Mouse (Mus musculus): ENCODE measurements around the gene Plau. TPM values are rescaled to one million over a fixed set of nuclear protein-coding genes. Genes with fewer than 3 reads are reported as not detected.

Plau gene
- total and polyA plus RNA-seq, 2 experiments from 2014 or later, result 0.39 to 1.4 TPM

DNA sequence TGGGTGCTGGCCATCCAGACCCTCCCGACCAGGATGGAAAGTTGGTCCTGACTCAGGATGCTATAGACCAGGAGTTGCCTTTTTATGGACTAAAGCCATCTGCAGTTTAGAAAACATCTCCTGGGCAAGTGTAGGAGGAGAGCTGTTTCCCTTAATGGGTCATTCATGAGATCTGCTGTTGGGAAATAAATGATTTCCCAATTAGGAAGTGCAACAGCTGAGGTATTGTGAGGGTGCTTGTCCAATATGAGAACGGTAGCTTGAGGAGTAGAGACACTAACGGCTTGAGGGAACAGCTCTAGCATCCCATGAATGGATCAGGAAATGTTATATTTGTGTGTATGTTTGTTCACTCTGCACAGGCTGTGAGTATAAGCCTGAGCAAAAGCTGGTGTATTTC is 6.2 kb downstream of the Plau start:
- 74% methylated on average over 3 of the region's 3 CpGs for WGBS
- no peak for DNase-seq (ENCODE audit: low spot score)

DNA sequence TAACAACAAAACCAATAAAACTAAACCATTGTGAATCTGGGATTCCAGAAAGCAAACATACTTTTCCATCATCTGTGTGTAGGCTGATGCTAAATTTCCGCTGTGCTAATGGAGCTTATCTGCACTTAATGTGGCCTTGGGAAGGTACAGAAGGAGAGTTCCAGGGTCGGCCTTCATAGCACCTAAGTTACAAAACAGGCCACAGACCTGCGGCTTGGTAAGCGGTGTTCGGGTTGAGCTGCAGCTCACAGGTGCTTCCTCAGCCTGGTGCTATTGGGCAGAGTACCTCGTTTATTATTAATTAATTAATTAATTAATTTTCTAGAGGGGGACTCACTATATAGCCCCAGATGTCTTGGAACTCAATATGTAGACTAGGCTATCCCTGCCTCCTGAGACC is 7.7 kb downstream of the Plau start:
- no peak overlapping the region for H3K27ac ChIP-seq
- DNase-seq (ENCODE audit: low spot score) (no peak), ATAC-seq (no peak)
- no peaks in the 10 kb centered on the region for H3K36me3 ChIP-seq (ENCODE audit: insufficient read depth, low read length)
- no peak for TF ChIP-seq CTCF (IDR thresholded peaks at IDR 0.05; ENCODE audit: low read depth)
- no peak overlapping the region for H3K4me2 ChIP-seq (ENCODE audit: low read depth, low read length)
- H3K27me3 ChIP-seq (ENCODE audit: insufficient read depth, low read length), result no peaks in the 10 kb centered on the region
- WGBS, result 93% methylated on average over 6 of the region's 6 CpGs
- no peaks in the 10 kb centered on the region for H3K9me3 ChIP-seq (ENCODE audit: low read length)
- no peak overlapping the region for H3K4me3 ChIP-seq (ENCODE audit: low read length)
- no peaks in the 10 kb centered on the region for H3K4me1 ChIP-seq (ENCODE audit: insufficient read depth, low read length)
- no peak overlapping the region for H3K9ac ChIP-seq (replicated peaks; ENCODE audit: low read length)

More for the DNA sequence above, 6.2 kb downstream of the Plau start:
- ATAC-seq, result no peak
- H3K36me3 ChIP-seq (ENCODE audit: insufficient read depth, low read length), result no peaks in the 10 kb centered on the region
- H3K27ac ChIP-seq, result no peak overlapping the region
- no peaks in the 10 kb centered on the region for H3K4me1 ChIP-seq (ENCODE audit: insufficient read depth, low read length)
- no peaks in the 10 kb centered on the region for H3K27me3 ChIP-seq (ENCODE audit: insufficient read depth, low read length)
- TF ChIP-seq CTCF (IDR thresholded peaks at IDR 0.05; ENCODE audit: low read depth), result no peak
- no peaks in the 10 kb centered on the region for H3K9me3 ChIP-seq (ENCODE audit: low read length)
- no peak overlapping the region for H3K4me3 ChIP-seq (ENCODE audit: low read length)
- no peak overlapping the region for H3K9ac ChIP-seq (replicated peaks; ENCODE audit: low read length)
- no peak overlapping the region for H3K4me2 ChIP-seq (ENCODE audit: low read depth, low read length)

DNA sequence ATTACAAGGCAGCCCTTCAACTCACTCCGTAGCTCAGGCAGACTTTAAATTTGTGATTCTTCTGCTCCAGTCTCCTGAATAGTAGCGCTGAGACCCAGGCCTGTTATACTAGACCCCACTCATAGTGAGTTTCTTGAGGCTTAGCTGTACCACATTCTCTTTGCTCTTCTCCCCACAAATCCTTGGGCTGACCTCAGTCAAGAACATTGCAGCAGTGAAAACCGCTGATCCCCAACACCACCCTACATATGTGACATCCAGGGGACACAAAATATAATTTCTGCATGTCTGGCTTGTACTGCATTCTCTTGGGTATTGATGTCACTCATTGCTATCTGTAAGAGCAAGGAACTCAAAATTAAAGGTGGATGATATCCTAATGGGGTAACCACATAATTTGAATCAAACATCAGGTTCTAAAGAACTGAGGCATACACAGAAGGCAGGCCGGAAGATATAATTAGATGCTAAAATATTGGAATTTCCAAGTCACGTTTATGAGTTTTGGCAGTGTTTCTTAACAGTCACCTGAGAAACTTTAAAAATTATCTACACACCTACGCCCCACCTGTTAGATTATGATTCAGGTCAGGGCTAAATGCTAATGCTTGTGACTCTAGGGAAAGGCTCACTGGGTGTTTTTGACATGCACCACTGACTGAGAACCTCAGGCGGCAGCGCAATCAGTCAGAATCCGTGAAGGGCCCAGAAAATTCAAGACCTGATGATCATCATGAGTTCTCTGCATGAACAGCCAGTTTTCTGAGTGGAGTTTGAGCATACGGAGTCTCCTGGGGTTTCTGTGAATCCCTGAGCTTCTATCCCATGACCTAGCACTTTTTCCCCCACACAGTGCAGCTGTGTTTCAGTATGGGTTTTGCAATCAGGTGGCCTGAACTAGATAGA is 8.5 kb downstream of the Plau start:
- H3K27ac ChIP-seq, result no peak overlapping the region
- no peak overlapping the region for H3K4me2 ChIP-seq (ENCODE audit: low read depth, low read length)
- H3K9me3 ChIP-seq (ENCODE audit: low read length), result no peaks in the 10 kb centered on the region
- no peak for ATAC-seq
- H3K9ac ChIP-seq (replicated peaks; ENCODE audit: low read length), result no peak overlapping the region
- WGBS, result 87% methylated on average over 10 of the region's 10 CpGs
- no peaks in the 10 kb centered on the region for H3K27me3 ChIP-seq (ENCODE audit: insufficient read depth, low read length)
- H3K36me3 ChIP-seq (ENCODE audit: insufficient read depth, low read length), result no peaks in the 10 kb centered on the region
- H3K4me1 ChIP-seq (ENCODE audit: insufficient read depth, low read length), result no peaks in the 10 kb centered on the region
- H3K4me3 ChIP-seq (ENCODE audit: low read length), result no peak overlapping the region
- DNase-seq (ENCODE audit: low spot score), result no peak
- no peak for TF ChIP-seq CTCF (IDR thresholded peaks at IDR 0.05; ENCODE audit: low read depth)

DNA sequence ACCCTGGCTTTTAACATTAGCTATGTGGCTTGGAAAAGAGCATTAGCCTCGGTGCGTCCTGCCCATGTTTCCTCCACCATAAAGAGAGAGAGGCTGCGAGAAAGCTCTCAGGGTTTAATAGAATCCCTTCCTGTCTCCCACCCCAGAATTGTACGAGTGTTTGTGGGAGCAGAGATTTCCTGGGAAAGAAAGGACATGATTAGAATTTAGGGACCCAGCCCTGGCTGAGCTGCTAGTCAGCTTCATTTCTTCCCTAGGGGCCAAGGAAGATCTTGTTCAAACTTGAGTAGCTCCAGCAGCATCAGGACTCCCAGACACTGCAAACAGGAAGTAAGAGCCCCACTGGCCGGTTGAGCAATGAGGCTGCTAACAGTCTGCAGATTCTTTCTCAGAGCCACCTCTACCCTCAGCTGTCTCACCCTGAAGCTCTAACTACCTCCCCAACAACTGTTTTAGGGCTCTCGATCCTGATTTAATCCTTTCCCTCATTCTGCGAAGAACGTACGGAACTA is 9.2 kb downstream of the Plau start:
- Histone ChIP-seq H3K36me3 (ENCODE audit: insufficient read depth, low read length) (no peaks in the 10 kb centered on the region), H3K27ac (no peak overlapping the region), H3K27me3 (ENCODE audit: insufficient read depth, low read length) (no peaks in the 10 kb centered on the region), H3K9ac (replicated peaks; ENCODE audit: low read length) (no peak overlapping the region), H3K4me2 (ENCODE audit: low read depth, low read length) (no peak overlapping the region), H3K9me3 (ENCODE audit: low read length) (no peaks in the 10 kb centered on the region), H3K4me3 (ENCODE audit: low read length) (no peak overlapping the region), H3K4me1 (ENCODE audit: insufficient read depth, low read length) (no peaks in the 10 kb centered on the region)
- 78% methylated on average over 9 of the region's 9 CpGs for WGBS
- ATAC-seq (no peak), DNase-seq (ENCODE audit: low spot score) (no peak)
- no peak for TF ChIP-seq CTCF (IDR thresholded peaks at IDR 0.05; ENCODE audit: low read depth)

DNA sequence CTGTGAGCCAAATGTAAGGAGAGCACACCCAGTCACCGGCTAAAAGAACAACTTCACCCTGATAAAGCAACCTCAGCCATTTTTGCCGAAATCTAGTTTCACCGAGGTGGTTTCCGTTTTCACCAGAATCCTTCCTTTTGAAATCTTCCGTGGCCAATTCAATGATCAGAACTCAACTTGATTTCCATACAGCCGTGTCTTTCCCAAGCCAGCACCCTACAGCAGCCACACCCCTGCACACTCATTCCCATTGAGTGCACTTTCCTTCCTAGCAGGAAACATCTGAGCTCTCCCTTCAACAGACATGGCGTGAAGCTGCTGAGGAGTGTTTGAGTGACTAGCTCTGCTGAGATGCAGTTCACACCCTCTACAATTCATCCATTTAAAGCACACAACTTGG is 9.8 kb downstream of the Plau start:
- no peaks in the 10 kb centered on the region for H3K36me3 ChIP-seq (ENCODE audit: insufficient read depth, low read length)
- H3K9ac ChIP-seq (replicated peaks; ENCODE audit: low read length), result no peak overlapping the region
- DNase-seq (ENCODE audit: low spot score), result no peak
- H3K4me3 ChIP-seq (ENCODE audit: low read length), result no peak overlapping the region
- H3K9me3 ChIP-seq (ENCODE audit: low read length), result no peaks in the 10 kb centered on the region
- H3K4me1 ChIP-seq (ENCODE audit: insufficient read depth, low read length), result no peaks in the 10 kb centered on the region
- ATAC-seq, result no peak
- no peak overlapping the region for H3K27ac ChIP-seq
- no peak for TF ChIP-seq CTCF (IDR thresholded peaks at IDR 0.05; ENCODE audit: low read depth)
- no peak overlapping the region for H3K4me2 ChIP-seq (ENCODE audit: low read depth, low read length)
- no peaks in the 10 kb centered on the region for H3K27me3 ChIP-seq (ENCODE audit: insufficient read depth, low read length)
- WGBS, result 79% methylated on average over 7 of the region's 7 CpGs

DNA sequence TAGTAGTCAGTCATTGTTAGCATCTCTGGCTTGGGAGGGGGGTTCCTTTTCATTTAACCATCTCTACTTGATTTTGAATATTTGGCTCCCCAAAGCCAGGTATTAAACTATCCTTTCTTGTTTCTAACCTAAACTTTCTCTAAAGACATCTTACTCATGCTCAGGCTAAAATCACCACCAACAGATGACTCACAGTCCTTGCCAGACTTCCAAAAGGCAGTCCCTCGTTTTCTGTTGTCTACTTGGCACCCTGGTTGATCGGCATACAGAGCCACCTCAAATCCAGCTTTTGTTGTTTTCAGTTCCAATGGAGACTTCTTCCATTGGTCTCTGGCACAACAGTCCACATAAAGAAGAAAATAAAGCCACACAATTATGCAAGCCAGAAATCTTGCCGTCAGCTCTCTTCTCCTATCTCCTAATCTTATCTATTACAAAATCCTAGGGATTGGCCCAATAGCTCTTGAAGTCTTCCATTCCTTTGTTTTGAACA is 11.2 kb downstream of the Plau start:
- DNase-seq (ENCODE audit: low spot score) (no peak), ATAC-seq (no peak)
- H3K9ac ChIP-seq (replicated peaks; ENCODE audit: low read length), result no peak overlapping the region
- H3K4me2 ChIP-seq (ENCODE audit: low read depth, low read length), result no peak overlapping the region
- H3K4me3 ChIP-seq (ENCODE audit: low read length), result no peak overlapping the region
- no peaks in the 10 kb centered on the region for H3K36me3 ChIP-seq (ENCODE audit: insufficient read depth, low read length)
- H3K27ac ChIP-seq, result no peak overlapping the region
- H3K9me3 ChIP-seq (ENCODE audit: low read length), result no peaks in the 10 kb centered on the region
- no peak for TF ChIP-seq CTCF (IDR thresholded peaks at IDR 0.05; ENCODE audit: low read depth)
- WGBS, result 84% methylated on average over 3 of the region's 3 CpGs
- no peaks in the 10 kb centered on the region for H3K27me3 ChIP-seq (ENCODE audit: insufficient read depth, low read length)
- H3K4me1 ChIP-seq (ENCODE audit: insufficient read depth, low read length), result no peaks in the 10 kb centered on the region

DNA sequence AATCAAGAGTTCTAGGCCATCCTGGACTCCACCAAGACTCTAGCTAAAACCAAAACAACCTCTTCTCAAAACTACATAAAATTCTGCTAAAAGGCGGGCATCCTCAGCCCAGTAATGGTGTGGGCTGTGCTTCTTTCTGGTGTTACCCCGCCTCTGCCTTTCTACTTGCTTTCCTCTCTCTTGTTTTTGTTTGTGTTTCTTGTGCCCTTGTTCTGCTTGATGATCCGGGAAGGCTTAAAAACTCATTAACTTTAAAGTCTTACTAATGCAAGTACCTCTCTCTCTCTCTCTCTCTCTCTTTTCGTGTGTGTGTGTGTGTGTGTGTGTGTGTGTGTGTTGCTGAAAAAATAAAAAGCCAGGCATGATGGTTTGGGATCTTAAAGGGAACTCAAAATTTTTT is 13.3 kb downstream of the Plau start:
- Histone ChIP-seq H3K36me3 (ENCODE audit: insufficient read depth, low read length) (no peaks in the 10 kb centered on the region), H3K27ac (no peak overlapping the region), H3K9me3 (ENCODE audit: low read length) (no peaks in the 10 kb centered on the region), H3K4me3 (ENCODE audit: low read length) (no peak overlapping the region), H3K4me2 (ENCODE audit: low read depth, low read length) (no peak overlapping the region), H3K9ac (replicated peaks; ENCODE audit: low read length) (no peak overlapping the region), H3K4me1 (ENCODE audit: insufficient read depth, low read length) (no peaks in the 10 kb centered on the region), H3K27me3 (ENCODE audit: insufficient read depth, low read length) (no peaks in the 10 kb centered on the region)
- DNase-seq (ENCODE audit: low spot score) (no peak), ATAC-seq (no peak)
- 69% methylated on average over 4 of the region's 4 CpGs for WGBS
- no peak for TF ChIP-seq CTCF (IDR thresholded peaks at IDR 0.05; ENCODE audit: low read depth)
